Mouse (Mus musculus) forebrain, embryonic 16.5 days (tissue): Measurements from ENCODE around the gene Ass1. TPM values are rescaled to one million over a fixed set of nuclear protein-coding genes. Genes with fewer than 3 reads are reported as not detected.

ENCODE experiments used
- ATAC-seq: fragments of 200-750 bp; cut with Nextera tagmentation; 2 replicates; pipeline ENCODE4 v1.8.0; 2017; ENCODE audit warnings: mild to moderate bottlenecking, moderate library complexity
- H3K27ac ChIP-seq: fragments of 300-500 bp; sonication (generic); 2 replicates; pipeline ENCODE4 v1.5.1; 2014; ENCODE audit warnings: low read length, control low read depth
- H3K27me3 ChIP-seq: fragments of 300-500 bp; sonication (generic); replicated peaks from 2 replicates; pipeline ENCODE4 v1.6.1; 2014; ENCODE audit warnings: low read length; ENCODE audit not compliant: control insufficient read depth, insufficient read depth
- H3K36me3 ChIP-seq: fragments of 300-500 bp; sonication (generic); 2 replicates; pipeline ENCODE4 v1.6.1; 2014; ENCODE audit not compliant: control insufficient read depth, insufficient read depth
- H3K4me1 ChIP-seq: fragments of 300-500 bp; sonication (generic); replicated peaks from 2 replicates; pipeline ENCODE4 v1.6.1; 2014; ENCODE audit warnings: low read length; ENCODE audit not compliant: control insufficient read depth, insufficient read depth
- H3K4me2 ChIP-seq: fragments of 300-500 bp; sonication (generic); 2 replicates; pipeline ENCODE4 v1.6.1; 2014; ENCODE audit warnings: mild to moderate bottlenecking, low read length, control low read depth
- H3K4me3 ChIP-seq: fragments of 300-500 bp; sonication (generic); replicated peaks from 2 replicates; pipeline ENCODE4 v1.5.1; 2014; ENCODE audit warnings: mild to moderate bottlenecking, low read length, control low read depth
- H3K9ac ChIP-seq: fragments of 300-500 bp; sonication (generic); replicated peaks from 2 replicates; pipeline ENCODE4 v1.6.1; 2014; ENCODE audit warnings: low read depth, low read length, control low read depth
- H3K9me3 ChIP-seq: fragments of 300-500 bp; sonication (generic); 2 replicates; pipeline ENCODE4 v1.6.1; 2016; ENCODE audit warnings: low read length; ENCODE audit not compliant: control insufficient read depth
- WGBS: fragments of 180-500 bp; shearing (Covaris S2); extraction: QIAGEN DNeasy Blood & Tissue Kit; methylation state at CpG from one replicate; pipeline ENCODE4 v1.1.7; 2014; 5-methylcytosine and 5-hydroxymethylcytosine counted together
- polyA plus RNA-seq: library from polyadenylated mRNA; unstranded; fragments of >200 nt; fragmentation: Nextera tagmentation; extraction: Ambion mirVana; gene quantifications from 2 replicates; pipeline ENCODE4 v1.2.1, GENCODE M21; 2015

Ass1 gene
- polyA plus RNA-seq, 1 experiment from 2014 or later, result 8.0 TPM

DNA sequence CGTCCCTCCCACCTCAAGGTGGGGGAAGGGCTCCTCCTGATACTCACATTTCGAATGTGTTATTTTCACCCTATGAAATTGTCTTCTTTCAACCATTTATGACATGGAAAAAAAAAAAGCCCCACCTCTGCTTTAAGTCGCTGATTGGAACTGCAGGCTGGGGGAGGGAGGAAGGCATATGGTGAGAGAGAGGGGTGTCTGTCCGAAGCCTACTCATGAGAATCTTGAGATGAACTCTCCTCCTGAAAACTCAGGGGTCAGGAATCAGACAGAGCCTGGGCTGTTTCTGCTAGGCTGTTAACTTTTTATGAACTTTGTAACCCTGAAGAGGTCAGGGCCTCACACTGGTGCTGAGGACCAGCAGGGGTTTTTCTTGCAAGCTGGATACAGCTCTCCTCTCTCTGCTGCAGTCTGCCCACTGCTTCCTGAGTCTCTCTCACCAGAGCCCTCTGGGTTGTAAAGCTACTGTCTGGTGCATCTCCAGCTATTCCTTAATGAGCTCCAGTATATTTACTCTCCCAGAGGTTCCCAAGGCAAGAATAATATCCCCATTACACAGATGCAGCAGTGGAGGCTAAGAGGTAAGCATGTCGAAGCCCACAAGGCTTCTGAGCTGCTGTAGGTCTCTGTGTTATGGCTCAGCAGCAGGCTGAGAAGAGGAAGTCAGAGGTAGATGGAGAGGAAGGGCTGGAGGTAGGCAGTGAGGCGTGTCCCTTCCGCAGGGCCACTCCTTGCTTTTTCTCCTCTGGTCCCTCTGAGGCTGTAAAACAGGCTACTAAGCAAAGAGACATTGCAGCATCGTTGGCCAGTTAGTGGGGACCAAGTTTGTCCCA is 6.1 kb upstream of the Ass1 start:
- no peak for ATAC-seq
- Histone ChIP-seq H3K27me3 (peaks cover 27% of the 10 kb centered on the region), H3K9me3 (no peaks in the 10 kb centered on the region), H3K27ac (no peak overlapping the region), H3K9ac (no peak overlapping the region), H3K4me1 (peaks cover 7% of the 10 kb centered on the region; the same call in 1 of the 2 replicates), H3K36me3 (no peaks in the 10 kb centered on the region), H3K4me3 (no peak overlapping the region), H3K4me2 (no peak overlapping the region)
- 56% methylated on average over 8 of the region's 8 CpGs for WGBS

DNA sequence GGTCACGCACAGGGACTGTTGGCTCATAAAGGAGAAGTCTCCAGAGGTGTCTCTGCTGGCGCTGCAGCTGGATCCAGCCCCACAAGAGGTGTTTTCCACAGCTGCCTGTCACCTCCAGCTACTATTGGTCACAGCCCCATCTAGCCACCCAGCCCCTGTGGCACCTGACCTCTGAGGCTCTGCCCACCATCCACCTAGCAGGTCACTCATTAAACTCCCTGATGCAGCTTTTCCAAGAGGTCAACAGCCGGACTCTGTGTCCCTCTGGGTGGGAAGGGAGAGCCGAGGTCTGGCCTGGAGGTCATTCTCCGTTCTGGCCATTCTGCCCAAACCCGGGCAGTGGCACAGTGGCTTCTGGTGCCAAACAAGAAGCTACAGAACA is 5.5 kb upstream of the Ass1 start:
- Histone ChIP-seq H3K27me3 (peaks cover 28% of the 10 kb centered on the region), H3K4me2 (no peak overlapping the region), H3K4me3 (no peak overlapping the region), H3K4me1 (peaks cover 10% of the 10 kb centered on the region), H3K9ac (no peak overlapping the region), H3K36me3 (no peaks in the 10 kb centered on the region), H3K9me3 (no peaks in the 10 kb centered on the region), H3K27ac (no peak overlapping the region)
- 83% methylated on average over 6 of the region's 6 CpGs for WGBS
- no peak for ATAC-seq

GRCm38 (mm10) chr2:31467457-31467856 is 2.5 kb upstream of the Ass1 start:
- no peak for ATAC-seq
- 72% methylated on average over 1 of the region's 1 CpGs for WGBS
- Histone ChIP-seq H3K9ac (no peak overlapping the region), H3K27ac (no peak overlapping the region), H3K4me2 (no peak overlapping the region), H3K4me3 (no peak overlapping the region), H3K4me1 (peaks cover 15% of the 10 kb centered on the region), H3K9me3 (no peaks in the 10 kb centered on the region), H3K36me3 (no peaks in the 10 kb centered on the region), H3K27me3 (peaks cover 37% of the 10 kb centered on the region)

GRCm38 (mm10) chr2:31468857-31469256 is 1.1 kb upstream of the Ass1 start:
- Histone ChIP-seq H3K9ac (no peak overlapping the region), H3K4me3 (no peak overlapping the region), H3K4me1 (peaks cover 15% of the 10 kb centered on the region), H3K4me2 (no peak overlapping the region), H3K27me3 (peaks cover 37% of the 10 kb centered on the region), H3K36me3 (no peaks in the 10 kb centered on the region), H3K27ac (no peak overlapping the region), H3K9me3 (no peaks in the 10 kb centered on the region)
- 79% methylated on average over 7 of the region's 7 CpGs for WGBS
- no peak for ATAC-seq

DNA sequence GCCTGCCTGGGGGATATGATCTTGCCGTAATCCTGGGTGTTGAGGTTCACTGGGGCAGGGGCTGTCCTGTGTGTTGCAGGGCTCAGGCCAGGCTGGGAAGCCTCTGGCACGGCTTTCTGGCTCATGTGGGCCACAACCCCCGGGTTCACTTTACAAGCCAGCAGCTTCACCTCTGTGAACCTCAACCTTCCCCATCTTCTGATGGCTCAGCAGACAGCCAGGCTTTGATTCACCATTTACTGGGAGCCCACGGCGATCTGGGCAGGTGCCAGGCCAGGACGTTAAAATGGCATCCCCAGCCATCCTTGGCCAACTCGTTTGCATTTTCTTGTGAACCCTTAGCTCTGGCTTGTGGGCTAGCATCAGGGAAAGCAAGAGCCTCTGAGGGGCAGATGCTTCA is 527 bp upstream of the Ass1 start:
- 18% methylated on average over 7 of the region's 7 CpGs for WGBS
- no peaks in the 10 kb centered on the region for H3K9me3 ChIP-seq
- H3K27me3 ChIP-seq, result peaks cover 33% of the 10 kb centered on the region
- peaks cover 15% of the 10 kb centered on the region for H3K4me1 ChIP-seq
- H3K4me2 ChIP-seq, result peak overlapping the region; percentile 68
- no peak for ATAC-seq
- H3K9ac ChIP-seq, result peak overlapping the region; percentile 45
- no peak overlapping the region for H3K27ac ChIP-seq
- no peaks in the 10 kb centered on the region for H3K36me3 ChIP-seq
- peak overlapping the region; percentile 40 for H3K4me3 ChIP-seq

- Histone ChIP-seq H3K9me3 (no peaks in the 10 kb centered on the region), H3K4me2 (peak overlapping the region; percentile 68), H3K4me1 (peaks cover 15% of the 10 kb centered on the region), H3K27ac (no peak overlapping the region), H3K4me3 (peak overlapping the region; percentile 40), H3K9ac (peak overlapping the region; percentile 45), H3K36me3 (no peaks in the 10 kb centered on the region), H3K27me3 (peaks cover 32% of the 10 kb centered on the region)
- 11% methylated on average over 17 of the region's 19 CpGs for WGBS
- no peak for ATAC-seq
Measured at GRCm38 (mm10) chr2:31470683-31471385, 827 bp downstream of the Ass1 start.

DNA sequence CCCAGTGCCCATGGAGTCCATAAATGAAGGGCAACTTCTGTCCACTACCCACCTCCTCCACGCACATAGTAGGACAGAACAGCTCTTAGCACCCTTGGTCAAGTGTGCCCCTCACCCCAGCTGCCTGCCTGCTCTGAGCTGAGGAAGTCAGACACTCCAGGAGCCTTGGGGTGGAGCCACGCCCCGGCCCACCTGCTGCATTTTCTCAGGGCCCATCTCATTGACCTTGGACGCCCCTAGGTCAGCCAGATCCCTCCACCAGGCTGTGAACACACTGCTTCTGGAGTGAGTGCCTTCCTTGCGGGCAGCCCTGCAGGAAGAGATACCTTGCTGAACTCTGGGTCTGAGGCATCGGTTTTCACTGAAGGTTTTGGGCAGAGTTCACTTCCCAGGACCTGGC is 1.6 kb downstream of the Ass1 start:
- WGBS, result 53% methylated on average over 6 of the region's 6 CpGs
- no peak overlapping the region for H3K9ac ChIP-seq
- no peaks in the 10 kb centered on the region for H3K36me3 ChIP-seq
- H3K9me3 ChIP-seq, result no peaks in the 10 kb centered on the region
- no peak overlapping the region for H3K4me3 ChIP-seq
- H3K27me3 ChIP-seq, result peaks cover 32% of the 10 kb centered on the region
- peaks cover 15% of the 10 kb centered on the region for H3K4me1 ChIP-seq
- no peak overlapping the region for H3K4me2 ChIP-seq
- no peak overlapping the region for H3K27ac ChIP-seq
- no peak for ATAC-seq

GRCm38 (mm10) chr2:31472406-31473065 is 2.5 kb downstream of the Ass1 start:
- H3K4me1 ChIP-seq, result peaks cover 15% of the 10 kb centered on the region
- H3K27ac ChIP-seq, result no peak overlapping the region
- H3K36me3 ChIP-seq, result no peaks in the 10 kb centered on the region
- peaks cover 32% of the 10 kb centered on the region for H3K27me3 ChIP-seq
- no peak for ATAC-seq
- no peak overlapping the region for H3K4me3 ChIP-seq
- H3K4me2 ChIP-seq, result no peak overlapping the region
- 44% methylated on average over 10 of the region's 10 CpGs for WGBS
- no peaks in the 10 kb centered on the region for H3K9me3 ChIP-seq
- no peak overlapping the region for H3K9ac ChIP-seq

GRCm38 (mm10) chr2:31473941-31474340 is 3.9 kb downstream of the Ass1 start:
- H3K27ac ChIP-seq, result no peak overlapping the region
- no peaks in the 10 kb centered on the region for H3K36me3 ChIP-seq
- H3K4me2 ChIP-seq, result no peak overlapping the region
- ATAC-seq, result no peak
- peaks cover 15% of the 10 kb centered on the region for H3K4me1 ChIP-seq
- no peaks in the 10 kb centered on the region for H3K9me3 ChIP-seq
- WGBS, result 64% methylated on average over 4 of the region's 4 CpGs
- H3K4me3 ChIP-seq, result no peak overlapping the region
- no peak overlapping the region for H3K9ac ChIP-seq
- H3K27me3 ChIP-seq, result peaks cover 23% of the 10 kb centered on the region
